Mouse (Mus musculus) T-helper 17 cell (primary cell): ENCODE measurements at regions not wholly inside any gene's neighbourhood (a gene's known extent, or its start where the extent isn't known, plus 50 kb on each side); places are given as distances from the start of the nearest gene placed in this dataset.
"Not testable (repeated sequence)": the region's sequence is repeated elsewhere in the genome, so short reads cannot be mapped to it uniquely, and the experiment has no call there.

ENCODE experiments used
- in situ Hi-C, 2 experiments: fragments of 300-600 bp; cut with MboI, MseI; formaldehyde crosslinking; loops; 1 replicate in 1 of 2; 2 replicates in 1 of 2; pipeline ENCODE4 v1.15.1; 2025; ENCODE audit warnings: high pct_unique_total_duplicates in 2 of 2

DNA sequence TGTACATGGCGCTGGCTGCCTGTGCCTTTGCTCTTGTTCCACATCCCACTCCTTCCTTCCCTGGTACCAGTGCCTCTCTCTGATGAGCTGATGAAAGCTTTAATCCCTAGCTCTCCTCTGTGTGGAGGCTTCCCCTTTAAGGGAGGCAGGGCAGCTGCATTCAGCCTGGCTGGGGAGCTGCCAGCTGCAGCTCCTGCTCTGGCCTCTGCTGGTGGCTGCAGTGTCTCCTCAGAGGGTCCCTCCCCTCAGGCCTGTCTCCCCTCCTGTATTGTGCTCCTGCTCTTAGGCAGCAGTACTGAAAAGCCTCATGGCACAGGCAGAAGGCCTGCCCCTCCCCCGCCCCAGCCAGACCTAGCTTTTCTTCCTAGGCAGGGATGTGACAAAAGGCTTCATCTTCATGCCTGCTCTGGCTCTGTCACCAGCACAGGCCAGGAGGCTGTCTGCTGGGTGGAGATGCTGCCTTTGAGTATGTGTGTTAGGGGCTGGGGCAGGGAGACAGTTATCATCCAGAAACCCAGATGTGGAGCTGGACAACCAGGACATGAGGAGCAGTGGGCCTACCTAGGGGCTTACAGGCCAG lies 97.7 kb upstream of the Zcchc13 start:
- in situ Hi-C loops: loop anchor here in 1 of 2 experiments (25.0 kb wide), 1 partner anchor 1645 kb away; no protein-coding TSS in a partner anchor

- in situ Hi-C loops: loop anchor here in 1 of 2 experiments (25.0 kb wide), 1 partner anchor 1646 kb away; no protein-coding TSS in a partner anchor
Observed at GRCm38 (mm10) chrX:103533306-103533705, 97.1 kb upstream of the Zcchc13 start.

DNA sequence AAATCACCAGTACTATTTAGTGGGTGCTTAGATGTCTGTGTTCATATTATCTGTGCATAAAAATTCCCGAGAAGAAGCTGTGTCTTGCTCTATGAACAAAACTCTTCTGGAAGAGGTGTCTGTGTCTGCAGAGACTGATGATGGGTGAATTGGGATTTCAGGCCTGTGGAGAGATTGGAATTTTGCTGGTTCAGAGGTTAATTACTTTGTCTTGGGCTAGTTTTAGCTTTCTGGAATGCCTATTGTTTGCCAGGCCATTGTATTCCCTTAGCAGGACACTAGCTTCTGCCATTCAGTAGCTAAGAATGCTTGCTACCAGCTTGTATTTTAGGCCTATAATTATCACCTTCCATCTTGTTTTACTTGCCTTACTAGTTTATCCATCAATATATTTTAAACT lies 96.6 kb upstream of the Zcchc13 start:
- in situ Hi-C loops: loop anchor here in 1 of 2 experiments (25.0 kb wide), 1 partner anchor 1647 kb away; no protein-coding TSS in a partner anchor

DNA sequence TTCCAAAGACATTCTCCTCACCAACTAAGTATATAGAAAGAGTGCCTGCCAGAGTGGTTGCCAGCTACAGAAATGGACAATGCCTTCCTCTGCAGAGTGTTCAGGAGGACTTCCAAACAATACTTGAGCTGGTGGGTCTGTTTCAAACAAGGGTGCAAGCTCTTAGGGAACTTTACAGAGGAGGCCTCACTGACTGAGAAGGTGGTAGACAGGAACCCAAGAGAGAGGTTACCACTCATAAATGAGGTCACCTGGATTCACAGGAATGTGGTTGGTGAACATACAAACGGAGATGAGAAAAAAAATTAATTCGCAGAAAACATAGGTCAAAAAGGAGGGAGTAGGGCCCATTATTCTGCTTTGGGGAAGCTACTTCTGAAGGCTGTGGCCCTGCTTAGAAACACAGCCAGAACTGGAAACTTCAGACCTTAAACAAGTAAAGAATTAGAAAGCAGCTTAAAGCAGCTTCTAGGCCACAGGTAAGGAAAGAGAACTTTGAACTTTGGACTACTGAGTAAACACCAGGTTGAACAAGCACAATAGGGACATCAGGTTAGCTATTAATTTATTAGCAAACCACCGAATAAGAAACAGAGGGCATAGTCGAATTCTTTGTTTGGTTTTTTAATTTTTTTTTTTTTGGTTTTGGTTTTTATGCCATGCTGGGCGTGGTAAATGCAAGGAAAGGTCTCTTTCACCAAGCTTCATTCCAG lies 83.7 kb upstream of the Zcchc13 start:
- in situ Hi-C loops: loop anchor here in 1 of 2 experiments (25.0 kb wide), 1 partner anchor 1659 kb away; no protein-coding TSS in a partner anchor

GRCm38 (mm10) chrX:103551304-103551703 lies 79.1 kb upstream of the Zcchc13 start:
- in situ Hi-C loops: no loop called here

- in situ Hi-C loops: no loop called here
Observed at GRCm38 (mm10) chrX:103553196-103553595, 77.2 kb upstream of the Zcchc13 start.

DNA sequence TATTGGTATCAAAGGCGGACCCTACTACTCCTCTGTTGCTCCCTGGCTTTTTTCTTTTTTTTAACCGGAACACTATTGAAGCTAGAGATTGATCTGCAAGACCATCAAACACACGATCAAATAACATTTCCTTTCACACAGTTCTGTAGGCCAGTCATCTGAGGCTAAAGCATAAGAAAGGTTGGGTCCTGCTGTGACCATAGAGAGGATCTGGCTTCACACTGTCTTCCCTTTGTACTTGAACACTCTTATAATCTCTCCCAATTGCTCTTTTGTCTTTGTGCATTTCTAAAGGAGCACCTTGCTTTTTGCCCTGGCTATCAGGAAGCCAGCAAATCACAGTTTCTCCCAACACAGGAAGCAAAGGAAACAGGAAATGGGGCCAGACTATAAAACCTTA lies 76.8 kb upstream of the Zcchc13 start:
- in situ Hi-C loops: no loop called here

DNA sequence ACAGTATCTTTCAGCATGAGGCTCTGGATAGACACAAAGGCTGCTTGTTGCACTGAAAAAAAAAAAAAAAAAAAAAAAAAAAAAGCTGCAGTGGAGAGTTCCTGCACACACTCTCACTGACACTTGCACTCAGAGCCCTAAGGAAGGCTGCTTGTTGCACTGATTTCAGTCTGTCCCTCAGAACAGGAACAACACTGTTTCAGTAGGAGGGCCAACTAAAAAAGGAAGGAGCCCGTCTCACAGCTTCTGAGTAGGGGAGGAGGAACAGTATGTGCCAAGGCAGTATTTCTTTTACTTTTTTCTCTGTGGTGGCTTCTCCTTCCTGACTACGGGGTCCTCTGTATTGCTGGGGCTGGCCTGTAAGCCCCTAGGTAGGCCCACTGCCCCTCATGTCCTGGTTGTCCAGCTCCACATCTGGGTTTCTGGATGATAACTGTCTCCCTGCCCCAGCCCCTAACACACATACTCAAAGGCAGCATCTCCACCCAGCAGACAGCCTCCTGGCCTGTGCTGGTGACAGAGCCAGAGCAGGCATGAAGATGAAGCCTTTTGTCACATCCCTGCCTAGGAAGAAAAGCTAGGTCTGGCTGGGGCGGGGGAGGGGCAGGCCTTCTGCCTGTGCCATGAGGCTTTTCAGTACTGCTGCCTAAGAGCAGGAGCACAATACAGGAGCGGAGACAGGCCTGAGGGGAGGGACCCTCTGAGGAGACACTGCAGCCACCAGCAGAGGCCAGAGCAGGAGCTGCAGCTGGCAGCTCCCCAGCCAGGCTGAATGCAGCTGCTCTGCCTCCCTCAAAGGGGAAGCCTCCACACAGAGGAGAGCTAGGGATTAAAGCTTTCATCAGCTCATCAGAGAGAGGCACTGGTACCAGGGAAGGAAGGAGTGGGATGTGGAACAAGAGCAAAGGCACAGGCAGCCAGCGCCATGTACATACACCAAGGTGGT lies 75.1 kb upstream of the Zcchc13 start:
- in situ Hi-C loops: not testable (repeated sequence)

DNA sequence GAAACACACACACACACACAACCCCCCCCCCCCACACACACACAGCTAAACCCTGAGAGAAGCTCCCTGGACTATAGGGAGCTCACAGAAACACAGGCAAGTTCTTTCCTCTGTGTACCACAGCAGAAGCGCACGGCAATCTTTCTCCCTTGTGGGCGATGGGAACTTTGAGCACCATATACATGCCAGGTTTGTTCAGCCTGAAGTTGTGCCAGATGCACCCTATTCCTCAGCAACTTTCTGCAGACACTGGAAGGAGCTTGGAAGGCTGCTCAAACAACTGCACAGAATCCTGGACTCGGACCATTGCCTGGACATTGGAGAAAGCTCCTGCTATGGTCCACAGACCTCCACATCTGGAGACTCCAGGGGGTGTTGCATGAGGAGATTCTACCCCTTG lies 74.3 kb upstream of the Zcchc13 start:
- in situ Hi-C loops: no loop called here

DNA sequence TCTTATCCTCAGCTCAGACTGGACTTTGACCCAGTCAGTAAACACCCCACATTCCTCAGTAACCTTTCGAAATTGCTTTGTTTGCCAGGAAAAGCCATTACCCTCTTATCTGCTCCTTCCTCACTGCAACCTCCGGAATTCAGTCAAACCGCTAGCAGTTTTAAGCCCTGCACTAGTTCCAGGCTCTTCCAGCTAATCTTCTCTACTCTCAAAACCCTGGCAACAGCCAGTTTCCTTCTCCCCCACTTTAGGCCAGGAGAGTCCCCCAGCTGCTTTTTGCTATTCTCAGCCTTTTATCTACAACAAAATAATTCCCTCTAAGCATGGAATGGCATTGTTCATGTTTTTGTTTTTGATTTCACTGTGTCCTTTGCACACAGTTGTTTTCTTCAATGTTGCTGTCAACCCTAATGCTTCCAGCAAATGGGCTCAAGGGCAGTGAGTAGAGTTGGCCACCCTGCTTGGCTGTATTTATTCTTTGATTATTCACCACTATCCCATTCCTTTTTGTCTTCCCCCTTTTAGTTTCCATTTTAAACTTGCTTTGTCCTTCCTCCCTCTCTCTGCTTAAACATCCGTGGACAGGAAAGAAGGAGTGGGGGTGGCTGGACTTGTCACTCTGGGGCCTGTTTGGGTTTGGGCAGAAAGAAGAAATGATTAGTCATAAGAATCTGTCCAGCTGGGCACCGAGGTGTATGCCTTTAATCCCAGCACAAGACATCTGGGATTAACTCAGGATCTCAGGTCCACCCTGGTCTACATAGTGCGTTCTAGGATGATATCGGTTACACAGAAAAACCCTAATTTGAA lies 73.5 kb upstream of the Zcchc13 start:
- in situ Hi-C loops: no loop called here

- in situ Hi-C loops: no loop called here
Observed at GRCm38 (mm10) chrX:103557496-103557895, 72.9 kb upstream of the Zcchc13 start.

DNA sequence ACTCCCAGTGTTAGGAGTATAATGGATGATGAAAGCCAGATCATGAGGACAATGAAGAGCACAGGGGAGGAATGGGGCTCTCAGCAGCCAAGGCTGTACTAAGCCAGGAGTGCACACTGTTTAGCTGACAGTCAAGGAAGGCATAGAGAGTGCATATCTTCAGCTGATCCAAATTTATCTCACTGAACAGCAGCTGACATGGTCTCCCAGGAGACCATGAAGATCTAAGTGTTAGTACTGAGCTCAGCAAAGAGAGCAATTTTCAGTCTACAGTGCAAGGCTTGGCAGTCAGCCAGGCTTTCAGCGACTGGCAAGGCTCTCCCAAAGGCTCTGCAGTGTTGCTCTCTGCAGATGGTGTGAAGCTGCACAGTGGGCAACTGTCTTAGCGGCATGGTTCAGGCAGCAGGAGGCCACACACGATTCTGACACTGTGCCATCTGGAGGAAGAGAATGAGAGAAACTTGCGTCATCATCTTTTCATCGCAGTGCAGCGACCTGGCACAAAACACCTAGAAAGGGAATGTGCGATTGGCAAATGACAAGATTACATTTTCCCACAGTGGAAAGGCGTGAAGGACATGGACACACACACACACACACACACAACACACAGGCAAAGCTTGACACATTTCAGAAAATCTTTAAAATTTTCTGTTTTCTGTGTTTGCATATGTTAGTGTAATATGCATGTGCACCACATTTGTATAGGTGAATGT lies 66.7 kb upstream of the Zcchc13 start:
- in situ Hi-C loops: no loop called here

DNA sequence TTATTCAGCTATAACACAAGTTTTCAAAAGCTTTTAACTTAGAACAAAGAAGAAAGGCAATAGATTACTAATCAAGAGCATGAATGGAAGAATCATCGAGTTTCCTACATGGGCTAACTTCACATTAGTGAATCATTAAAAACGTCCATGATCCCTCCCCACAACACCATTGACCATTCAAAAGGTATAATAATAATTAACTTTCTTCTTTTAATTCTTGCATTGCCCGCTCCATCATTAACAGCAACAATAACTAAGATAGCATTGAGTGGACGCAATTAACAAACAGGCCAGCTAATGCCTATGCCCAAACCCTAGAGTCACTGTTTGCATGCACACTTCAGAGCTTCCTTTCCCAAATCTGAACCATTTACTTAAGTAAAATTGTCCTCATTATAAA lies 57.0 kb upstream of the Zcchc13 start:
- in situ Hi-C loops: no loop called here

DNA sequence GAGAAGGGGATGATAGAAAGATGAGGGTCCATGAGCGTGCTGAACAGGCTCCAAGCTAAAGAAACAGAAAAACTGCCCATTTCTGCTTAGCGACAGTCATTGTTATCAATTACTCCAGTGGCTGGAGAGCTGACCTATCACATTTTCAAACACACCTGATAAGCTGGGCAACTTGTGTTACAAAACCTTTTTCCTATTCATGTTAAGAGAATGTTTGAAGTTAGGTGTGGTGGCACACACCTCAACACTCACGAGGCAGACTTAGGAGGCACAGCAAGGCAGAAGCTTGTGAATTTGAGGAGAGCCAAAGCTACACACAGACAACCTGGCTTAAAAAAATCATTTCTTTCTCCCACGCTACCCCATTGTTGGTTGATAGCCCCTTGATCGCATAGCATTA lies 50.9 kb upstream of the Zcchc13 start:
- in situ Hi-C loops: no loop called here
